Mouse (Mus musculus): ENCODE results near the gene Itprid2. TPM values are rescaled to one million over a fixed set of nuclear protein-coding genes. Genes with fewer than 3 reads are reported as not detected.

The Itprid2 gene
- polyA plus RNA-seq, 1 experiment from 2014 or later, result 48.7 TPM

DNA sequence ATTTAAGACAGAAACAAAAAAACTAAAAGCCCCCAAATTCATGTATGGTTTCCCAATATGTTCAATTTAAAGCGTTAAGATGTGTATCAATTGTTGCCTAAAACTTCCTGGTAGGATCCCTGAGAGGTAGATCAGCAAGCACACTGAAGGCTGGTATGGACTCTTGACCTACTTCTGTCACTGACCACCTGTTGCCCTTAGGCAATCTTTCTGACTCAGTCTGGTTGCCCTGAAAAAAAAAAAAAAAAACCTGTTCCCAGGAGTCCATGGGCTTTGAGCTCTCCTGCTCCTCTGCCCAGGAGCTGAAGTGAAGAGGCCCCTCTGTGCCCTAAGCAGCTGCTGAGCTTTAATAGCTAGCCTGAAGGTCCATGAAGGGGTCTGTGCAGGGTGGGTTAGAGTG, 7.5 kb upstream of the Itprid2 start:
- Histone ChIP-seq H3K4me3 (ENCODE audit: inconsistent target) (no peak overlapping the region), H3K27ac (no peak overlapping the region), H3K36me3 (ENCODE audit: inconsistent target) (no peaks in the 10 kb centered on the region), H3K79me2 (ENCODE audit: inconsistent target) (no peaks in the 10 kb centered on the region)
- 100% methylated on average over 1 of the region's 1 CpGs for WGBS (ENCODE audit: missing documents)

DNA sequence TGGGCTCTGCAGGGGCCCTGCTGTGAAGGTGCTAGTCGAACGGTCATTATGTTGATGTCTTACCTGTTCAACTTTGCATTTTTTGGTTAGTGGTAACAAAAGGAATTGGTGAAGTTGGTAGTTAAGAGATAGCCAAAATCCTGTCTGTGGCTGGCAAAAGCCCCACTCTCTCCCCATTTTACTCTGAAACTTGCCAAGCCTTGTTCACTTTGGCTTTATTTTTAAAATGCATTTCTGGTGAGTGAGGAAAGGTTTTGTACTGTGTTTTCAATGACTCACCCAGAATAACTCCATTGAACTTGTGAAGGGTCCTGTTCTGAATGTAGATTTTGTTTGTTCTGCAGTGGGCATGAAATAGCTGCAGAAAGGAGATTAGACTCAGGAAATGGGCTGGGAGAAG, 4.9 kb upstream of the Itprid2 start:
- H3K36me3 ChIP-seq (ENCODE audit: inconsistent target), result no peaks in the 10 kb centered on the region
- no peaks in the 10 kb centered on the region for H3K79me2 ChIP-seq (ENCODE audit: inconsistent target)
- 93% methylated on average over 2 of the region's 2 CpGs for WGBS (ENCODE audit: missing documents)
- no peak overlapping the region for H3K4me3 ChIP-seq (ENCODE audit: inconsistent target)
- no peak overlapping the region for H3K27ac ChIP-seq

DNA sequence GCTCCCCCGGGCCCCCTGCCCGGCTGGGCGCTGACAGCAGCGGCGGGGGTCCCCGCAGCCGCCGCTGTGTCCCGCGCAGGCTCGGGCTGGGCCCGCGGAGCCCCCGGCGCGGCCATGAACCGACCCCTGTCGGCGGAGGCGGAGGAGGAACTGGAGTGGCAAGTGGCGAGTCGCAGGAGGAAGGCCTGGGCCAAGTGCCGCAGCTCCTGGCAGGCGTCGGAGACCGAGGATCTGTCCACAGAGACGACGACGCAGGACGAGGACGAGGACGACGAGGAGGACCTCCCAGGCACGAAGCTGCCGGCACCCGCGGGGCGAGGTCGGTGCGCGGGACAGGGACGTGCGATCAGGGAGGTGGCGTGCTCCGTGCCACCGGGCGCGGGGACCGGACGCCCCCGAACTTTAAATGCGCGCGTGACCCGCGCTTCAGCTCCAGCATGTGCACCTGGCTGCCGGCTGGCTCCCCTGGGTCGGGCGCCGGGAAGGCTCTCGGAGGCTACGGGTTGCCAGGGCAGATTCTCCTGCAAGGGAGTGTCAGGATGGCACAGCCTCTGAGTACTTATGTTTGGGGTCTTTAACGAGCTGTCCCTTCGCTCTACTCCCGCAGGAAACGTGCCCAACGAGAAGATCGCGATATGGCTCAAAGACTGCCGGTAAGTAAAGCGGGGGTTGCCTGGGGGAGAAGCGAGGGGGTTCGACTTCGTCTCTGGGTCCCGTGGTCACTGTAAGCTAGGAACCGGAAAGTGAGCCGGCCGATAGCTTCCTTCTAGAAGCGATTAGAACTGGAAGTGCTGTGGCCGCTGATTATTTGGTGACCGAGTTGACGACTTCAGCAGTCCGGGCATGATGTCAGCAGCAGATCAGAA, 507 bp downstream of the Itprid2 start:
- WGBS (ENCODE audit: missing documents), result under 1% methylated on average over 81 of the region's 83 CpGs
- H3K36me3 ChIP-seq (ENCODE audit: inconsistent target), result peaks cover 16% of the 10 kb centered on the region
- peak overlapping the region; percentile 70 for H3K4me3 ChIP-seq (ENCODE audit: inconsistent target)
- peak overlapping the region; percentile 92 for H3K27ac ChIP-seq
- peaks cover 47% of the 10 kb centered on the region for H3K79me2 ChIP-seq (ENCODE audit: inconsistent target)

DNA sequence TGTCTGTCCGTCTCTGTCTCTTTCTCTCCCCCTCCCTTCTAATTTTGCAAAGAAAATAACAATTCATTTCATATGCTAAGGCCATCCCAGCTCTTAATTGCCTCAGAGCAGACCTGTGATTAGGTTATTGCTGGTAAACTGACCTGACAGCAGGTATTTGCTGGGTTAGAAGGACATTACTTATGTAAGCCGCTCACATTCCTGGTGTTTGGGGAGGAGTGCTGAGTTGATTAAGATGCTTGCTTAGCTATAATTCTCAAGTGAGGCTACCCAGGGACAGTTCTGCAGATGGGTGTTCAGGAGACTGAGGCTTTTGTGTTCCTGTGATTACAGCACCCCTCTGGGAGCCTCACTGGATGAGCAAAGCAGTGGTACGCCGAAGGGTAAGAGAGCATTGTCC, 3.8 kb downstream of the Itprid2 start:
- Histone ChIP-seq H3K4me3 (ENCODE audit: inconsistent target) (no peak overlapping the region), H3K27ac (no peak overlapping the region), H3K79me2 (ENCODE audit: inconsistent target) (peaks cover 80% of the 10 kb centered on the region), H3K36me3 (ENCODE audit: inconsistent target) (peaks cover 39% of the 10 kb centered on the region)
- WGBS (ENCODE audit: missing documents), result 97% methylated on average over 4 of the region's 4 CpGs

DNA sequence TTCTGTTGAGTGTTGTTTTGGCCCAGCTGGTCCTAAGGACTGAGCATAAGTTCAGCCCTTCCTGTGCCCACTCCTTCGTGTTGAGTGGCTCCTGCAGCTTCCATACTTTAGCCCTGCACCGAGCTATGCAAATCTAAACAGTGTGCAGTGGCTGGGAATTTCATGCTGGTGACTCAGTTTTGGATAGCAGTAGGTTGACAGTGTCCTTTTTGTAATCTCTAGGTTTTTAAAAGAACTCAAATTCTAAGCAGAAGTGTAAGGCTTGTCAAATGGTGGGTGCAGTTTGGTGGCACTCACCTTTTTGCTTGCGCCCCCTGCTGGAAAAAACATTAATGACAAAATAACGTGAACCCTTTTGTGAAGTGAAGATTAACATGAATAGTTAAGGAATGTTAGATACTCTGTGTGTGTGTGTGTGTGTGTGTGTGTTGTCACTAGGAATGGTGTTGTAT, 11.1 kb downstream of the Itprid2 start:
- Histone ChIP-seq H3K4me3 (ENCODE audit: inconsistent target) (no peak overlapping the region), H3K36me3 (ENCODE audit: inconsistent target) (peaks cover 63% of the 10 kb centered on the region), H3K79me2 (ENCODE audit: inconsistent target) (peaks cover 100% of the 10 kb centered on the region), H3K27ac (no peak overlapping the region)
- 49% methylated on average over 4 of the region's 4 CpGs for whole genome bisulfite sequencing (ENCODE audit: missing documents)

DNA sequence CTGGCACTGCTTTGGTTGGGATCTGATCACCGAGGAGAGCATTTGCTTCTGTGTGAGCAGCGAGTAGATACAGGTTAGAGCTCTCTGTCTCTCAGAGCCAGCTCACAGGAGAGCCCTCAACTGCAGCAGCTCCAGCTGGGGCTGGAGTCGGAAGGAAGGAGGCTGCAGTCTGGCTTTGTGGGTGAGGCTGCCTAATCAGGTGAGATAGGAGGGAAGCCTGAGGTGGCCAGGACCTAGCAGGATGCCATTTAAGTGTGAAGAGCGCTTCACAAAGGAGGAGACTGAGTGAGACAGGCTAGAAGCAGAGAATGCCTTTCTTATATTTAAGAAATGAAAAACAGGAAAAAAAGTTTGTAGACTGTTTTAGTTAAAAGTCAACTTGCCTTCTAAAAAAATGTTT, 11.9 kb downstream of the Itprid2 start:
- 100% methylated on average over 4 of the region's 4 CpGs for WGBS (ENCODE audit: missing documents)
- Histone ChIP-seq H3K27ac (no peak overlapping the region), H3K36me3 (ENCODE audit: inconsistent target) (peaks cover 65% of the 10 kb centered on the region), H3K79me2 (ENCODE audit: inconsistent target) (peaks cover 100% of the 10 kb centered on the region), H3K4me3 (ENCODE audit: inconsistent target) (no peak overlapping the region)

DNA sequence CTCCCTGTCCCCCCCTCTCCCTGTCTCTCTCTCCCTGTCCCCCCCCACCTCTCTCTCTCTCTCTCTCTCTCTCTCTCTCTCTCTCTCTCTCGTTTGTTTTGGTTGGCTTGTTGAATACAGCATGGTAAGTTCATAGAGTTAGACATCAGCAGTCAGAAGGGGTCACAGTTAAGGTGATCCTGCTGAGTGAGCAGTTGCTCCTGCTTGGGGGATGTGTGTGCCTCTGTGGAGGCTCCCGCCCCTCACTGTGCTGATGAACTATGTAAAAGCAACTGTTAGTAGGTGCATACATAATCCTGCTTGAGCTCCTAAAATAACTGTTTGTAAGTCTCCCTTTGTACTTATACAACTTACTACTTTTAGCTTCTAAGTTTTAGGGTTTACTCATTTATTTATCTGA, 12.6 kb downstream of the Itprid2 start:
- peaks cover 100% of the 10 kb centered on the region for H3K79me2 ChIP-seq (ENCODE audit: inconsistent target)
- H3K4me3 ChIP-seq (ENCODE audit: inconsistent target), result no peak overlapping the region
- no peak overlapping the region for H3K27ac ChIP-seq
- 100% methylated on average over 2 of the region's 2 CpGs for WGBS (ENCODE audit: missing documents)
- H3K36me3 ChIP-seq (ENCODE audit: inconsistent target), result peaks cover 66% of the 10 kb centered on the region

DNA sequence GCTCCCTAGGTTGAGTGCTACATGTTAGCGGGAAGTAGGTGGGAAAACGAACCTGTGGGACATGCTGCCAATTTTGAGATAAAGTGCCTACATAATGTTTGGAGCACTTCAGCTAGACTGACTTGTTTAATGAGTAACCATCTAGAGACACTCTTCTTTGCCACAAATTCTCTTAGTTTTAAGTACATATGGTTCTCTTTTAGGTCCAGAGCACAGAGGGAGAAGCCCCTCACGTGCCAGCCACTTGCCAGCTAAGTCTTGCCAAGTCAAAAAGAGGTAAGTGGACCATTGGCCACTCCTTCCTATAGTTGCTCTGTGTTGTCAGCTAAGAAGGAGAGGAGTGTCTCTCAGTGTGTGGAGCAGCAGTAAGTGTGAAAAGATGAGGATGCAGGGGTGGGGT, 16.0 kb downstream of the Itprid2 start:
- peaks cover 90% of the 10 kb centered on the region for H3K79me2 ChIP-seq (ENCODE audit: inconsistent target)
- no peak overlapping the region for H3K27ac ChIP-seq
- no peak overlapping the region for H3K4me3 ChIP-seq (ENCODE audit: inconsistent target)
- 87% methylated on average over 3 of the region's 3 CpGs for WGBS (ENCODE audit: missing documents)
- H3K36me3 ChIP-seq (ENCODE audit: inconsistent target), result peaks cover 49% of the 10 kb centered on the region

DNA sequence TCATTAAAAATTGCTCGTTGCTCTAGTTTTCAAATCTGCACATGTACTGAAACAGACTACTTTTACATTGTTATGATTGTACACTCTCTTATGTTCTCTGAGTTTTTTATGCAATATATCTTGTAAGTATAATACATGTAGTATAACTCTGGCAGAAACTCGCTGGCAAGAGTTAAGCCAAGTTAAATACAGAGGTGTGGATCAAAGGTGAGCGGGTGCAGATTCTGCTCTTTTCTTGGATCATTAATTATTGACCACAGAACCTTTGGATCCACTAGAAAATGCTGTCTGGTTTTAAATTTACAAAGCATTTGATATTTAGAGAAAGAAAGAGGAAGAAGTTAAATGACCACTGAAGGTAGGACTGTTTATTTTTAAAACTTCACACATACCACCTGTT, 16.5 kb downstream of the Itprid2 start:
- 91% methylated on average over 3 of the region's 3 CpGs for WGBS (ENCODE audit: missing documents)
- Histone ChIP-seq H3K27ac (no peak overlapping the region), H3K79me2 (ENCODE audit: inconsistent target) (peaks cover 90% of the 10 kb centered on the region), H3K36me3 (ENCODE audit: inconsistent target) (peaks cover 49% of the 10 kb centered on the region), H3K4me3 (ENCODE audit: inconsistent target) (no peak overlapping the region)

DNA sequence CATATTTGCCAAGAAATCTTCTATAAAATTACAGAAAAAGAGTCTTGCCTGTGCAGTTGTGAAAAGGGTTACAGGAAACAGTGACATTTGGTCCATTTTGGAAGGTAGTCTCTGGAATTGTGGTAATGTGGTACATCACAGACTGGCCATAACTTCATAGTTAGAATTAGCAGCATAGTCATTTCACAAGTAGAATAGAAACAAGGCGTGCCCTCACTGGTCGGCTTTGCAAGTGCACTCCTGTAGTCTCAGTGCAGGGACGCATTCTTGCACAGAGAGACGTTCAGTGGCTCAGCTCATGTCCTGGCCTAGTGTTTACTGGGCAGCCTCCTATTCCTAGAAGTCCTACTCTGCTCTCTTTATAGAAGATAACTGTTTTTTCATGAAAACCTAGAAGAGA, 17.4 kb downstream of the Itprid2 start:
- H3K27ac ChIP-seq, result peak overlapping the region; percentile 59; the same call in 1 of the 2 replicates

DNA sequence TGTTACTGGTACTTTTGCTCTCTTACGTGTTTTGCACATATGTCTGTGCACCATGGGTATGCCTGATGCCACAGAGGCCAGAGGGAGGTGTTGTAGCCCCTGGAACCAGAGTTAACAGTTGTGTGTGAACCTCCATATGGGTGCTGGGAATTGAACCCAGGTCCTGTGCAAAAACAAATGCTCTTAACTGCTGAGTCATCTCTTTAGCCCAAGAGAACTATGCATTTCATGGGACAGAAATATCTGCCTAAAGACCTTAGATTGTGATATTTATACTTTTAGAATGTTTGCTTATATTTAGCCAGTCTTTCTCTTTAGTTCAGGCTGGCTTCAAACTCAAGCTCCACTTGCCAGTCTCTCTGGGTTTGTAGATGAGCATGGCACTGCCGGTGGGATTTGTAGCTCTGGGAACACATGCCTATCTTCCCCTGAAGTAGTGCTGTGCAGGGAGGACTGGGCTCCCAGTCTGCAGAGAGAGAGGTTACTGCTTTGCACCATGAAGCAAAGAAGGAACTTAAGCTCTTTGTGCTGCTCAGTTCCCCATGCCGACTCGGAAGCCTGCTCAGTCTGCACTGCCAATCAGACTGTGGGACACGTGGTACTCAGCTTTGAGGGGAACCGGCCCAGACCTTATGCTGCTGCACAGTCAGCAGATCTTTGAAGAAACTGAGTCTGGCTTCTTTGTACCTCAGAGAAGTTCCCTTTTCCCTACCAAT, 18.1 kb downstream of the Itprid2 start:
- Histone ChIP-seq H3K27ac (peak overlapping the region; percentile 59), H3K4me3 (ENCODE audit: inconsistent target) (no peak overlapping the region)
- WGBS (ENCODE audit: missing documents), result 28% methylated on average over 6 of the region's 6 CpGs

More for the DNA sequence above, 17.4 kb downstream of the Itprid2 start:
- peaks cover 90% of the 10 kb centered on the region for H3K79me2 ChIP-seq (ENCODE audit: inconsistent target)
- WGBS (ENCODE audit: missing documents), result 93% methylated on average over 4 of the region's 4 CpGs
- no peak overlapping the region for H3K4me3 ChIP-seq (ENCODE audit: inconsistent target)
- H3K36me3 ChIP-seq (ENCODE audit: inconsistent target), result peaks cover 52% of the 10 kb centered on the region

DNA sequence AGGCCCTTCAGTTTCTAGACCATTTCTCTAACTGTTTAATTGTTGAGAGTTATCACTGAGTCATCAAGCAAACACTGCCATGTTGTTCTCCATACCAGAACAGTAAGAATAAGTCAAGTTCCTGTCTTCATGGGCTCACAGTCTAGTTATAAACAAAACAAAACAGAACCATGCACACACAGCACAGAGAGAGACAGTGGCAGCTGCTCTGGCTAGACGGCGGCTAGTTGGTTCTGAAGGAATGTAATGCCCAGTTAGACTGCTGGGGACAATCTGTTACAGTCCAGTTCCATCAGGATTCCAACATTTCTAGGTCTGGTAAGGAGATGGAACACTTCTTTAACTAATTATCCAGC, 18.6 kb downstream of the Itprid2 start:
- Histone ChIP-seq H3K36me3 (ENCODE audit: inconsistent target) (peaks cover 58% of the 10 kb centered on the region), H3K79me2 (ENCODE audit: inconsistent target) (peaks cover 90% of the 10 kb centered on the region), H3K4me3 (ENCODE audit: inconsistent target) (no peak overlapping the region), H3K27ac (peak overlapping the region; percentile 59)
- WGBS (ENCODE audit: missing documents), result 91% methylated on average over 2 of the region's 2 CpGs

More for the DNA sequence above, 18.1 kb downstream of the Itprid2 start:
- H3K79me2 ChIP-seq (ENCODE audit: inconsistent target), result peaks cover 90% of the 10 kb centered on the region
- H3K36me3 ChIP-seq (ENCODE audit: inconsistent target), result peaks cover 54% of the 10 kb centered on the region

DNA sequence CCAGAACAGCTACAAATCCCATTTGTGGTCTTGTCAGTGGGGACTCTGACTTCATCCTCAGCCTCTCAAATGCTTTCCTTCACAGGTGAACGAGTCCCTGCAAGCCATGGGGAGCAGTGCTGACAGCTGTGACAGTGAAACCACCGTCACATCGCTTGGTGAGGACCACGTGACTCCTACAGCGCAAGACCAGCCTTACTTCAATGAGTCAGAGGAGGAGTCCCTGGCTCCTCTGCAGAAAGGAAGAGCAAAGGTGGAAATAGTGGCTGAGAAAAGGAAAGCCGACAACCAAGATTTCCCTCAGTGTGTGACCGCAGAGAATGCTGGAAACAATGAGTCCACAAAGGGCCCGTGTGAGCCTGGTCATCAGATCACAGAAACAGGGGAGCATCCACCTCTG, 21.9 kb downstream of the Itprid2 start:
- 88% methylated on average over 7 of the region's 8 CpGs for WGBS (ENCODE audit: missing documents)
- Histone ChIP-seq H3K4me3 (ENCODE audit: inconsistent target) (no peak overlapping the region), H3K27ac (no peak overlapping the region), H3K36me3 (ENCODE audit: inconsistent target) (peaks cover 80% of the 10 kb centered on the region), H3K79me2 (ENCODE audit: inconsistent target) (peaks cover 90% of the 10 kb centered on the region)

DNA sequence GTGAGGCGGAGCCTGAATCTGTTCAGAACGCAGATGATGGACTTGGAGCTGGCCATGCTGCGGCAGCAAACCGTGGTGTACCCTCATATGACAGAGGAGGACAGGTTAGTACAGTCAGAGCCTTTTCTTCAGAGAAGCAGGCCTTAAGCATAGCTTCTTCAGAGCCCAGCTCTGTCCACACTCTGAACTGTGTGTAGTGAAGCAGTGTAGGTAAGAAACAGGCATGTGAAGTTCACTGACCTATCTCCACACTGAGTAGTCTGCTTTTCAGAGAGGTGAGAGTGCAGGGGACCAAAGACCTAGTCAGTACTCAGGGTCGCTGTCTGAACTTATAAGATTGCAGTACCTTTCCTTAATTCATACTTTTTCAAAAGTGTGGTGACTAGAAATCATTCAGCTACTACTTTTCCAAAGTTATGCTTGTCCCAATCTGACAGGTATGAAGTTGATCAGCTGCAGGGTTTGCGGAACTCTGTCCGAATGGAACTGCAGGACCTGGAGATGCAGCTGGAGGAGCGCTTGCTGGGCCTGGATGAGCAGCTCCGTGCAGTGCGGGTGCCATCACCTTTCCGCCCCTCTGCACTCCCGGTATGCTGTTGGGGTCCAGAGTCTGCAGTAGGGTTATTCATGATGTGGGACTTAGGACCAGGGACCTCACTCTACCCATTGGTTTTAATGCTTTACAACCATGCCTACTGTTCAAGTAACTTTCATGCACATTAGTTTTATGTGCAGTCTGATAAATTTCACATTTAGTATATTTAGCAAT, 25.4 kb downstream of the Itprid2 start:
- 98% methylated on average over 12 of the region's 12 CpGs for WGBS (ENCODE audit: missing documents)
- no peak overlapping the region for H3K4me3 ChIP-seq (ENCODE audit: inconsistent target)
- peaks cover 88% of the 10 kb centered on the region for H3K36me3 ChIP-seq (ENCODE audit: inconsistent target)
- peaks cover 100% of the 10 kb centered on the region for H3K79me2 ChIP-seq (ENCODE audit: inconsistent target)
- H3K27ac ChIP-seq, result no peak overlapping the region
